Mouse (Mus musculus) kidney, embryonic 15.5 days (tissue): ENCODE data around the gene Map1lc3a. TPM values are rescaled to one million over a fixed set of nuclear protein-coding genes. Genes with fewer than 3 reads are reported as not detected.

Source experiments
- ATAC-seq: fragments of 200-750 bp; cut with Nextera tagmentation; replicated peaks from 2 replicates; pipeline ENCODE4 v1.8.0; 2017; ENCODE audit warnings: moderate TSS enrichment; ENCODE audit not compliant: low FRiP score
- H3K27ac ChIP-seq: fragments of 300-500 bp; sonication (generic); 2 replicates; pipeline ENCODE4 v1.5.1; 2015; ENCODE audit warnings: mild to moderate bottlenecking, inconsistent platforms
- H3K27me3 ChIP-seq: fragments of 300-500 bp; sonication (generic); 2 replicates; pipeline ENCODE4 v1.6.1; 2015; ENCODE audit warnings: inconsistent platforms
- H3K36me3 ChIP-seq: fragments of 300-500 bp; sonication (generic); 2 replicates; pipeline ENCODE4 v1.6.1; 2015; ENCODE audit warnings: inconsistent platforms
- H3K4me1 ChIP-seq: fragments of 300-500 bp; sonication (generic); 2 replicates; pipeline ENCODE4 v1.6.1; 2015; ENCODE audit warnings: inconsistent platforms
- H3K4me2 ChIP-seq: fragments of 300-500 bp; sonication (generic); 2 replicates; pipeline ENCODE4 v1.6.1; 2015; ENCODE audit warnings: moderate library complexity, mild to moderate bottlenecking, inconsistent platforms
- H3K4me3 ChIP-seq: fragments of 300-500 bp; sonication (generic); replicated peaks from 2 replicates; pipeline ENCODE4 v1.5.1; 2015; ENCODE audit warnings: mild to moderate bottlenecking, inconsistent platforms
- H3K9ac ChIP-seq: fragments of 300-500 bp; sonication (generic); 2 replicates; pipeline ENCODE4 v1.6.1; 2015; ENCODE audit warnings: mild to moderate bottlenecking, inconsistent platforms
- H3K9me3 ChIP-seq: fragments of 300-500 bp; sonication (generic); replicated peaks from 2 replicates; pipeline ENCODE4 v1.6.1; 2016; ENCODE audit warnings: inconsistent platforms
- WGBS: fragments of 180-500 bp; shearing (Covaris S2); methylation state at CpG from one replicate; pipeline ENCODE4 v1.1.7; 2015; ENCODE audit warnings: mixed read lengths; 5-methylcytosine and 5-hydroxymethylcytosine counted together
- polyA plus RNA-seq: library from polyadenylated mRNA; unstranded; fragments of >200 nt; fragmentation: Nextera tagmentation; extraction: Ambion mirVana; gene quantifications from 2 replicates; pipeline ENCODE4 v1.2.1, GENCODE M21; 2015

Map1lc3a gene
- polyA plus RNA-seq, 1 experiment from 2014 or later = 154 TPM

DNA sequence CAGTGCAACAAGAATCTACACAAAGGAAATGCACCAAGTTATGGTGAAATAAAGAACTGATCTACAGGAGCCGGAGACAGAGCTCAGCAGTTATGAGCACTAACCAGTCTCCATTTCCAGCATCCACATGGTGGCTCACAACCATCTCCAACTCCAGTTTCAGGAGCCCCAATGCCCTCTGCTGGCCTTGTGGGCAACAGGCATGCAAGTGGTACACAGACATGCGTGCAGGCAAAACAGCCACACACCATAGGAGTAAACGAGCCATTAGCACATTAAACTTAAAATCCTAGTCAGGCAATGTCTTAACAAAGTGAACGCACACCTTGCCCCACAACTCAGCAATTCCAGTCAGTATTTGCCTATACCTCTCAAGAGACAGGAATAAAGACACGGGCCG lies 4.1 kb upstream of the Map1lc3a start:
- Histone ChIP-seq H3K27me3 (no peaks in the 10 kb centered on the region), H3K4me1 (peaks cover 7% of the 10 kb centered on the region), H3K4me3 (no peak overlapping the region), H3K9ac (no peak overlapping the region), H3K27ac (no peak overlapping the region), H3K4me2 (no peak overlapping the region), H3K9me3 (no peaks in the 10 kb centered on the region), H3K36me3 (no peaks in the 10 kb centered on the region)
- 84% methylated on average over 6 of the region's 6 CpGs for WGBS
- no peak for ATAC-seq

- WGBS = 75% methylated on average over 10 of the region's 10 CpGs
- ATAC-seq = no peak
Observed at GRCm38 (mm10) chr2:155272396-155273170, 3.5 kb upstream of the Map1lc3a start.

GRCm38 (mm10) chr2:155273603-155274002 lies 2.5 kb upstream of the Map1lc3a start:
- Histone ChIP-seq H3K9ac (no peak overlapping the region), H3K4me3 (no peak overlapping the region), H3K27me3 (no peaks in the 10 kb centered on the region), H3K27ac (no peak overlapping the region), H3K9me3 (no peaks in the 10 kb centered on the region), H3K36me3 (peaks cover 8% of the 10 kb centered on the region), H3K4me1 (peaks cover 13% of the 10 kb centered on the region), H3K4me2 (no peak overlapping the region)
- ATAC-seq = no peak
- 84% methylated on average over 8 of the region's 8 CpGs for WGBS

More at GRCm38 (mm10) chr2:155272396-155273170, 3.5 kb upstream of the Map1lc3a start:
- H3K4me3 ChIP-seq = no peak overlapping the region
- H3K9ac ChIP-seq = no peak overlapping the region
- no peaks in the 10 kb centered on the region for H3K9me3 ChIP-seq
- no peaks in the 10 kb centered on the region for H3K27me3 ChIP-seq
- H3K36me3 ChIP-seq = no peaks in the 10 kb centered on the region
- H3K27ac ChIP-seq = no peak overlapping the region
- H3K4me2 ChIP-seq = no peak overlapping the region
- H3K4me1 ChIP-seq = peaks cover 13% of the 10 kb centered on the region

GRCm38 (mm10) chr2:155276621-155277175 lies 601 bp downstream of the Map1lc3a start:
- H3K9me3 ChIP-seq = no peaks in the 10 kb centered on the region
- no peaks in the 10 kb centered on the region for H3K27me3 ChIP-seq
- WGBS = under 1% methylated on average over 49 of the region's 49 CpGs
- peaks cover 16% of the 10 kb centered on the region for H3K36me3 ChIP-seq
- peak; percentile 92 for ATAC-seq
- peak overlapping the region; percentile 98 for H3K4me3 ChIP-seq
- peak overlapping the region; percentile 85 for H3K4me2 ChIP-seq
- peaks cover 13% of the 10 kb centered on the region for H3K4me1 ChIP-seq
- H3K27ac ChIP-seq = peak overlapping the region; percentile 88
- H3K9ac ChIP-seq = peak overlapping the region; percentile 94

DNA sequence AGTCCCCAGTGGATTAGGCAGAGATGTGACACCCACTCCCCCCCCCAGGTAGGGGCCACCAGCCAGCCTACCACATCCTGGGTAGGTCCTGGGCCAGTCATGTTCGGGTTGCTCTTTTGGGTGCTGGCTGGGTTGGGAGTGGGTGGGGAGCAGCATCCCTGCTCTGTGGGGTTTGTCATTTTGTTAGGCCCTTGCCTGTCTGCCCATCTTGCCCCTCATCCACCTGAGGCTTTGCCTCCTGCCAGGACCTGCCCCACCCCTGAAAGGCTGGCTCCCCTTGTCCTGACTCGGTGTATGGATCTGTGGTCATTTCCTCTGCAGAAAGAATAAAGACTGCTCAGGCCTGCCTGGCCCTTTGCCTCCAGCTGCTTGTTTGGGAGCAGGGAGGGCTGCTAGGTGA lies 1.6 kb downstream of the Map1lc3a start:
- Histone ChIP-seq H3K4me1 (peaks cover 13% of the 10 kb centered on the region), H3K27me3 (no peaks in the 10 kb centered on the region), H3K9ac (no peak overlapping the region), H3K27ac (no peak overlapping the region), H3K36me3 (peaks cover 17% of the 10 kb centered on the region), H3K9me3 (no peaks in the 10 kb centered on the region), H3K4me2 (peak overlapping the region; percentile 85), H3K4me3 (peak overlapping the region; percentile 98; the same call in 1 of the 2 replicates)
- 93% methylated on average over 2 of the region's 2 CpGs for WGBS
- ATAC-seq = no peak

DNA sequence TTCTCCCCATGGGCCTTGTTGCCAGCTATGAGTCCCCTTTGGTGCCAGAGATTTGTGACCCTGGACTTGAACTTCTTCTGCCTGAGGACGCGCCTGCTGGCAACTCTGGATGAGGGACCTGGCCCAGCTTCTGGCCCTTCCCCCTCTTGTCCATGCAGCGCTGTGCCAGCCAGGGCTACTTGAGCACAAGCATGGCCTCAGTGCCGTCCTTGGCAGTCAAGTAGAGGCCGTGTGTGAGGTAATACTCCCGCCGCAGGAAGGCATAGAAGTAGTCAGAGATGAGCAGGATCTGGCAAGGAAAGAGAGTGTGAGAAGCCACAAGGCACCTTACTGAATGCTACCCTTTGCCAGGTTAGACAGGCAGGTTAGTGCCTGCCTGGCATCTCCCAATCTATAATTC lies 2.3 kb downstream of the Map1lc3a start:
- H3K36me3 ChIP-seq = peaks cover 23% of the 10 kb centered on the region
- 89% methylated on average over 7 of the region's 7 CpGs for WGBS
- no peak for ATAC-seq
- no peak overlapping the region for H3K27ac ChIP-seq
- H3K9ac ChIP-seq = no peak overlapping the region
- peaks cover 13% of the 10 kb centered on the region for H3K4me1 ChIP-seq
- H3K27me3 ChIP-seq = no peaks in the 10 kb centered on the region
- H3K4me3 ChIP-seq = no peak overlapping the region
- no peak overlapping the region for H3K4me2 ChIP-seq
- H3K9me3 ChIP-seq = no peaks in the 10 kb centered on the region

DNA sequence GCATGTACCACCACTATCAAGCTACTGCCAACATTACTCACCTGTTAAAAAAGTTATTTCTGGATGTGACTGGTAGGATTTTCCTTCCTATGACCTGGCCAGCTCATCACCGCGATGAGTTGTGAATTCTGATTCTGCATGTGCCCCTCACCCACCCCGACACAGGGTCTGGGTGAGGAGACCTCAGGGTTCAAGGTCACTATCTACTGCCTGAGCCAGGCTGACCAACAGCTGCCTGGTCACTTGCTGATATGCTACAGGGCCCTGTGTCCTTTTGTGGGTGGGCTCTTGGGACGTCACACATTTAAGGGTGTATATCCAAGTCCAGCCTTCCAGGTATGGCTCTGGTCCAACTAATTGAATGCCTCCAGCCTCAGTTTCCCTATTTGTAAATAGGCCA lies 3.1 kb downstream of the Map1lc3a start:
- peaks cover 13% of the 10 kb centered on the region for H3K4me1 ChIP-seq
- H3K4me2 ChIP-seq = no peak overlapping the region
- no peak overlapping the region for H3K27ac ChIP-seq
- H3K9ac ChIP-seq = no peak overlapping the region
- H3K4me3 ChIP-seq = no peak overlapping the region
- H3K9me3 ChIP-seq = no peaks in the 10 kb centered on the region
- H3K27me3 ChIP-seq = no peaks in the 10 kb centered on the region
- WGBS = 83% methylated on average over 4 of the region's 4 CpGs
- peaks cover 25% of the 10 kb centered on the region for H3K36me3 ChIP-seq
- no peak for ATAC-seq

DNA sequence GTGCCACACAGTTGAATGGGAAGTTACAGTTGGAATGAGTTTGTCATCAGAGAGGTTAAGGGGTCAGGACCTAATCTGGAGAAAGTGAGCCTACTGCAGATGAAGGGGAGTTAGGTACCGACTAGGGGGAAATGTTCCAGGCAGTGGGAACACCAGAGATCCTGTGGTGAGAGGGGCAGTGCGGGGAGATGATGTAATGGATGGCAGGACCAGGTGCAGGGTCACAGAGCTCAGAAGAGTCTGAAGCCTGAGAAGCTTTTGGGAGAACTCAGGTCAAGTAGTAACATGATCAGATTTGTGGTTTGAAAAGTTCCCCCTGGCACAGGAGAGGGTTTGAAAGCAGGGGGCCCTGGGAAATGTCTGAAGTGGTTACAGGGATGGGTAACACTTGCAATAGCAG lies 4.0 kb downstream of the Map1lc3a start:
- Histone ChIP-seq H3K4me3 (no peak overlapping the region), H3K9ac (no peak overlapping the region), H3K4me1 (peaks cover 13% of the 10 kb centered on the region), H3K9me3 (no peaks in the 10 kb centered on the region), H3K36me3 (peaks cover 35% of the 10 kb centered on the region), H3K27ac (no peak overlapping the region), H3K4me2 (no peak overlapping the region), H3K27me3 (no peaks in the 10 kb centered on the region)
- 41% methylated on average over 2 of the region's 2 CpGs for WGBS
- ATAC-seq = no peak

DNA sequence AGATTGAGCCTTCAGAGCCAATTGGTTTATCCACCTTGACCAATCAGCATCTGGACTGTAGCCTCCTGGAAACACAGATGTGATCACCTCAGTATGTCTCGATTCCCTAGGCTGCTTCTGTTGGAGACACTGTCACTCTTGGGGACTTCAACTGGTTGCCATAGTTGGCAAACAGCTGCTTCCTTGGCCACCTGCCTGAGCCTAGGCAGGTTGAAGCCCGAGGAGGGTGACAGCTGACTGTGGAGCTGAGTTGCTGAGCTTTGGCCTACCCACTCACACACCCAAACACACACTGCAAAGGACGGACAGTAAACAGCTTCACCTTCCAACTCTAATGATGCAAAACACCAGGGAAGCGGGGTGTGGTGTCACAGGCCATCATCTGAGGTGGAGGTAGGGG lies 7.7 kb downstream of the Map1lc3a start:
- ATAC-seq = no peak
- no peak overlapping the region for H3K4me2 ChIP-seq
- no peaks in the 10 kb centered on the region for H3K9me3 ChIP-seq
- WGBS = 90% methylated on average over 4 of the region's 4 CpGs
- H3K27me3 ChIP-seq = no peaks in the 10 kb centered on the region
- no peaks in the 10 kb centered on the region for H3K4me1 ChIP-seq
- no peak overlapping the region for H3K27ac ChIP-seq
- H3K9ac ChIP-seq = no peak overlapping the region
- peaks cover 42% of the 10 kb centered on the region for H3K36me3 ChIP-seq
- H3K4me3 ChIP-seq = no peak overlapping the region

GRCm38 (mm10) chr2:155284647-155285046 lies 8.6 kb downstream of the Map1lc3a start:
- Histone ChIP-seq H3K9me3 (no peaks in the 10 kb centered on the region), H3K9ac (no peak overlapping the region), H3K27ac (0 out of 2 replicates have a peak overlapping the region, but pooled peaks have one; percentile 18), H3K4me3 (no peak overlapping the region), H3K4me1 (no peaks in the 10 kb centered on the region), H3K27me3 (no peaks in the 10 kb centered on the region), H3K4me2 (no peak overlapping the region), H3K36me3 (peaks cover 46% of the 10 kb centered on the region)
- 73% methylated on average over 7 of the region's 7 CpGs for WGBS
- ATAC-seq = no peak

- Histone ChIP-seq H3K4me3 (no peak overlapping the region), H3K9ac (no peak overlapping the region), H3K4me1 (no peaks in the 10 kb centered on the region), H3K27me3 (no peaks in the 10 kb centered on the region), H3K36me3 (peaks cover 55% of the 10 kb centered on the region), H3K9me3 (no peaks in the 10 kb centered on the region), H3K27ac (no peak overlapping the region), H3K4me2 (no peak overlapping the region)
- WGBS = 80% methylated on average over 6 of the region's 6 CpGs
- no peak for ATAC-seq
Observed at GRCm38 (mm10) chr2:155285744-155286143, 9.6 kb downstream of the Map1lc3a start.

DNA sequence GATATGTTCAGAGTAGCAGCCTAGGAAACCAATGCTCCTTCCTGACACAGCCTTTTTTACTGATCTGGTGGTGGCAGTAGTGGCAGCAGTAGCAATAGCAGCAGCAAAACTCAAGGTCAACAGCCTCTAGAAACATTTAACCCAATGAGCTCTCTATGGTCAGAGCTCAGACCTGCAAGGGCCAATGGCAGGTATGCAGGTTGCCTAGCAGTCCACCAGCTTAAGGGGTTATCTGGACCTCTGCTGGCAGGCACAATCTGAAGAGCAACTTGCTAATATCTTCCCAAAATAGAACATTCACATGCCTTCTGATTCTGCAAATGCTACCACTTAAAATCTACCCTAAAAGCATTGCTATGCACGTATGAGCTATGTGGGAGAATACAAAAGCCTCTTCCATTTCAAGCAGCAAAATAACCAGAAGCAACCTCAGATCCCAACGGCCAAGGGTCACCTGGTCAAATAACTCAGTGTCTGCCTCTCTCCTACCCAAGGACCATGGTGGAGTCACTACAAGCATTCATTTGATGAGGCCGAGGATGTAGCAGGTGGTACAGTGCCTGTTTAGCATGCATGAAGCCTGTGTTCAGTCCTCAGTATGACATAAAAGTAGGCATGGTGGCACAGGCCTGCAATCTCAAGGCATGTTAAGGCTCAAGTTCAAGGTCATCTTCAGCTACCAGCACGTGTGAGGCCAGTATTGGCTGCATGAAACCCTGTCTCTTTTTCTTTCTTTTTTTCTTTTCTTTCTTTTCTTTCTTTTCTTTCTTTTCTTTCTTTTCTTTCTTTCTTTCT lies 11.6 kb downstream of the Map1lc3a start:
- no peaks in the 10 kb centered on the region for H3K9me3 ChIP-seq
- H3K4me2 ChIP-seq = no peak overlapping the region
- no peak overlapping the region for H3K4me3 ChIP-seq
- H3K36me3 ChIP-seq = peaks cover 71% of the 10 kb centered on the region
- H3K4me1 ChIP-seq = no peaks in the 10 kb centered on the region
- no peaks in the 10 kb centered on the region for H3K27me3 ChIP-seq
- 82% methylated on average over 4 of the region's 4 CpGs for WGBS
- no peak overlapping the region for H3K27ac ChIP-seq
- no peak for ATAC-seq
- no peak overlapping the region for H3K9ac ChIP-seq
